Mouse (Mus musculus) adrenal gland, postnatal 25 days (tissue): ENCODE measurements around the gene Gimap1. TPM values are rescaled to one million over a fixed set of nuclear protein-coding genes. Genes with fewer than 3 reads are reported as not detected.

Experiments
- total RNA-seq: library from RNA; stranded (reverse); gene quantifications from 2 replicates; pipeline ENCODE4 v1.2.3, GENCODE M21; 2021

Gimap1 gene
- total RNA-seq, 1 experiment from 2014 or later: 15.5 TPM

Other genes with a start within 250 kb of the Gimap1 start
- 51.6 and 58.2 TPM in 2 replicates for gene Atp6v0e2, start 201.4 kb upstream of the Gimap1 start, total RNA-seq
- gene Lrrc61, start 184.3 kb upstream of the Gimap1 start, total RNA-seq: 43.3 and 59.5 TPM in 2 replicates
- gene Rarres2, start 166.3 kb upstream of the Gimap1 start, total RNA-seq: 28.6 and 36.8 TPM in 2 replicates
- not detected in 2 replicates for gene Gm45021, start 149.4 kb upstream of the Gimap1 start, total RNA-seq
- 66.1 and 67.8 TPM in 2 replicates for gene Repin1, start 145.2 kb upstream of the Gimap1 start, total RNA-seq
- gene Gm44965, start 145.1 kb upstream of the Gimap1 start, total RNA-seq: not detected in 2 replicates
- 8.2 and 15.4 TPM in 2 replicates for gene Zfp775, start 137.0 kb upstream of the Gimap1 start, total RNA-seq
- 1.7 and 3.4 TPM in 2 replicates for gene AI854703, start 112.3 kb upstream of the Gimap1 start, total RNA-seq
- 9.9 and 13.7 TPM in 2 replicates for gene Gimap8, start 91.8 kb upstream of the Gimap1 start, total RNA-seq
- 5.7 and 8.1 TPM in 2 replicates for gene Gimap9, start 62.9 kb upstream of the Gimap1 start, total RNA-seq
- 51.4 and 59.1 TPM in 2 replicates for gene Gimap4, start 54.5 kb upstream of the Gimap1 start, total RNA-seq
- 49.4 and 57.9 TPM in 2 replicates for gene Gimap6, start 30.8 kb upstream of the Gimap1 start, total RNA-seq
- 6.7 and 6.9 TPM in 2 replicates for gene Gm28053, start 20.4 kb upstream of the Gimap1 start, total RNA-seq
- gene Gimap7, start 20.4 kb upstream of the Gimap1 start, total RNA-seq: 0.33 TPM in 1 of 2 replicates, not detected in the other
- gene Gimap5, start 7.1 kb downstream of the Gimap1 start, total RNA-seq: 10.5 and 16.2 TPM in 2 replicates
- gene Gimap3, start 31.8 kb downstream of the Gimap1 start, total RNA-seq: 2.4 and 3.5 TPM in 2 replicates
- 210 and 286 TPM in 2 replicates for gene Tmem176a, start 101.9 kb downstream of the Gimap1 start, total RNA-seq
- gene Tmem176b, start 102.4 kb downstream of the Gimap1 start, total RNA-seq: 498 and 582 TPM in 2 replicates
- gene Aoc1, start 133.8 kb downstream of the Gimap1 start, total RNA-seq: not detected in 2 replicates
- gene 1600015I10Rik, start 190.8 kb downstream of the Gimap1 start, total RNA-seq: not detected in 2 replicates
- gene Doxl2, start 235.9 kb downstream of the Gimap1 start, total RNA-seq: not detected in 2 replicates
- gene Svs1, start 247.8 kb downstream of the Gimap1 start, total RNA-seq: 0.21 TPM in 1 of 2 replicates, not detected in the other